Mouse (Mus musculus) hindbrain, embryonic 11.5 days (tissue): ENCODE results near the gene Fam71b. TPM values are rescaled to one million over a fixed set of nuclear protein-coding genes. Genes with fewer than 3 reads are reported as not detected.
"Not testable (repeated sequence)": the region's sequence is repeated elsewhere in the genome, so short reads cannot be mapped to it uniquely, and the experiment has no call there.

ENCODE experiments used
- ATAC-seq: fragments of 200-750 bp; cut with Nextera tagmentation; 2 replicates; pipeline ENCODE4 v1.8.0; 2017; ENCODE audit warnings: mild to moderate bottlenecking, moderate TSS enrichment, moderate library complexity; ENCODE audit not compliant: low FRiP score
- DNase-seq: peaks from one replicate; pipeline ENCODE4 v3.0.0-alpha.2; 2015; ENCODE audit warnings: low spot score
- H3K27ac ChIP-seq: fragments of 300-500 bp; sonication (generic); 2 replicates; pipeline ENCODE4 v1.5.1; 2014; ENCODE audit warnings: mild to moderate bottlenecking, low read depth, low read length
- H3K27me3 ChIP-seq: fragments of 300-500 bp; sonication (generic); 2 replicates; pipeline ENCODE4 v1.6.1; 2014; ENCODE audit warnings: mild to moderate bottlenecking, low read length, moderate library complexity, mixed read lengths; ENCODE audit not compliant: control insufficient read depth, insufficient read depth
- H3K36me3 ChIP-seq: fragments of 300-500 bp; sonication (generic); 2 replicates; pipeline ENCODE4 v1.6.1; 2014; ENCODE audit warnings: mild to moderate bottlenecking, low read length, moderate library complexity, mixed read lengths; ENCODE audit not compliant: control insufficient read depth, insufficient read depth
- H3K4me1 ChIP-seq: fragments of 300-500 bp; sonication (generic); replicated peaks from 2 replicates; pipeline ENCODE4 v1.6.1; 2014; ENCODE audit warnings: low read length, mixed read lengths; ENCODE audit not compliant: control insufficient read depth, insufficient read depth
- H3K4me2 ChIP-seq: fragments of 300-500 bp; sonication (generic); replicated peaks from 2 replicates; pipeline ENCODE4 v1.6.1; 2014; ENCODE audit warnings: mild to moderate bottlenecking, low read depth, low read length
- H3K4me3 ChIP-seq: fragments of 300-500 bp; sonication (generic); 2 replicates; pipeline ENCODE4 v1.5.1; 2014; ENCODE audit warnings: low read depth, low read length
- H3K9ac ChIP-seq: fragments of 300-500 bp; sonication (generic); 2 replicates; pipeline ENCODE4 v1.6.1; 2014; ENCODE audit warnings: low read depth, low read length
- H3K9me3 ChIP-seq: fragments of 300-500 bp; sonication (generic); 2 replicates; pipeline ENCODE4 v1.6.1; 2016; ENCODE audit warnings: low read length; ENCODE audit not compliant: control insufficient read depth
- WGBS: fragments of 180-500 bp; shearing (Covaris S2); extraction: QIAGEN DNeasy Blood & Tissue Kit; methylation state at CpG from one replicate; pipeline ENCODE4 v1.1.7; 2014; 5-methylcytosine and 5-hydroxymethylcytosine counted together
- polyA plus RNA-seq: library from polyadenylated mRNA; unstranded; fragments of >200 nt; fragmentation: Nextera tagmentation; extraction: Ambion mirVana; gene quantifications from 2 replicates; pipeline ENCODE4 v1.2.1, GENCODE M21; 2014

The Fam71b gene
- polyA plus RNA-seq, 1 experiment from 2014 or later, result not detected

DNA sequence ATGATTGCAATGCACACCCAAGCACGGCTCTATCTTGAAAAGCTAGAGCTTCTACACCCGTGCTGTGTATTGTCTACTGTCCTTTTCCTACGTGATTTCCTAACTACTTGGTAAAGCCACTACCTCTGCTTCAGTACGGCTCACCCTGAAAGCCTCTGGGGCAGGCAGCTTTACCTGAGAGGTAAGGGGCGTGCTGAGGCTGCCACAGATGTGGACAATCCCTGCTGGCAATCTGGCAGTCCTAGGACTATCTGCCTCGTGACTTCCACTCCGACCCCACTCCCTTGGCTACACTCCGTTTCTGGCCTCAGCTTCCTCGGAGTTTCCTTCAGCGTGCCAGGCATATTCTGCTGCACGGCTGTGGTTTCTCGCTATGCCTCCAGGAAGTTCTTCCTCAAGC is 5.2 kb downstream of the Fam71b start:
- Histone ChIP-seq H3K27me3 (no peaks in the 10 kb centered on the region), H3K4me3 (no peak overlapping the region), H3K9ac (no peak overlapping the region), H3K4me2 (no peak overlapping the region), H3K36me3 (no peaks in the 10 kb centered on the region), H3K27ac (no peak overlapping the region), H3K4me1 (no peaks in the 10 kb centered on the region), H3K9me3 (no peaks in the 10 kb centered on the region)
- ATAC-seq (no peak), DNase-seq (no peak)
- 81% methylated on average over 12 of the region's 12 CpGs for WGBS

DNA sequence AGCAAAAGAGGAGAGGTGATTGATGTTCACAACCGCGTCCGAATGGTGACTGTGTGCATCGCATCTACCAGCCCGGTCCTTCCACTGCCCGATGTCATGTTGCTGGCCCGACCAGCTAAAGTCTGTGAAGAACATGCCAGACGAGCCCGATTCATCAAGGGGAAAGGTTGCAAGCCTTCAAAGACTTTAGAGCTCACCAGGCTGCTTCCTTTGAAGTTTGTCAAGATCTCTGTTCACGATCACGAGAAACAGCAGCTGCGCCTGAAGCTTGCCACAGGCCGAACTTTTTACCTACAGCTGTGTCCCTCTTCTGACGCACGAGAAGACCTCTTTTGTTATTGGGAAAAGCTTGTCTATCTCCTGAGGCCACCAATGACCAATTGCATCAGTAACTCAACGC is 8.6 kb downstream of the Fam71b start:
- 86% methylated on average over 16 of the region's 16 CpGs for WGBS
- ATAC-seq (no peak), DNase-seq (no peak)
- Histone ChIP-seq H3K36me3 (no peaks in the 10 kb centered on the region), H3K9me3 (no peaks in the 10 kb centered on the region), H3K4me2 (no peak overlapping the region), H3K27ac (no peak overlapping the region), H3K4me1 (no peaks in the 10 kb centered on the region), H3K27me3 (no peaks in the 10 kb centered on the region), H3K4me3 (no peak overlapping the region), H3K9ac (no peak overlapping the region)

DNA sequence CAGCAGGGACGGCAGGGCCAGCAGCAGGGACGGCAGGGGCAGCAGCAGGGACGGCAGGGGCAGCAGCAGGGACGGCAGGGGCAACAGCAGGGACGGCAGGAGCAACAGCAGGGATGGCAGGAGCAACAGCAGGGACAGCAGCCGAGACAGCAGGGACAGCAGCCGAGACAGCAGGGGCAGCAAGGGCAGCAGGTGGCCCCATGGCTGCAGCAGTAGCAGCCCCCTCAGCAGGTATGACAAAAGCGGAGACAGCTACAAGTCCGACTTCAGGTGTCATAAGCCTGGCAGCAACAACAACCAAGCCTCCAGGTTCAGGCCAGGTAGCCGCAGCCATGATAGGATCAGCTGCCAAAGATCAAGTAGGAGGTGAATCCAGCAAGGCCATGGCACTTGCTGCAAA is 10.4 kb downstream of the Fam71b start:
- no peak overlapping the region for H3K27ac ChIP-seq
- H3K36me3 ChIP-seq, result no peaks in the 10 kb centered on the region
- H3K9me3 ChIP-seq, result no peaks in the 10 kb centered on the region
- WGBS, result 31% methylated on average over 10 of the region's 10 CpGs
- no peak for DNase-seq
- H3K4me1 ChIP-seq, result no peaks in the 10 kb centered on the region
- no peak overlapping the region for H3K4me3 ChIP-seq
- no peaks in the 10 kb centered on the region for H3K27me3 ChIP-seq
- H3K4me2 ChIP-seq, result no peak overlapping the region; the same call in 1 of the 2 replicates
- no peak for ATAC-seq
- no peak overlapping the region for H3K9ac ChIP-seq

GRCm38 (mm10) chr11:46410018-46410563 is 13.7 kb downstream of the Fam71b start:
- no peak overlapping the region for H3K4me2 ChIP-seq
- no peaks in the 10 kb centered on the region for H3K36me3 ChIP-seq
- no peak overlapping the region for H3K9ac ChIP-seq
- DNase-seq (no peak), ATAC-seq (no peak)
- 47% methylated on average over 2 of the region's 2 CpGs for WGBS
- H3K4me1 ChIP-seq, result no peaks in the 10 kb centered on the region
- no peak overlapping the region for H3K27ac ChIP-seq
- H3K27me3 ChIP-seq, result no peaks in the 10 kb centered on the region
- H3K4me3 ChIP-seq, result no peak overlapping the region
- no peaks in the 10 kb centered on the region for H3K9me3 ChIP-seq

DNA sequence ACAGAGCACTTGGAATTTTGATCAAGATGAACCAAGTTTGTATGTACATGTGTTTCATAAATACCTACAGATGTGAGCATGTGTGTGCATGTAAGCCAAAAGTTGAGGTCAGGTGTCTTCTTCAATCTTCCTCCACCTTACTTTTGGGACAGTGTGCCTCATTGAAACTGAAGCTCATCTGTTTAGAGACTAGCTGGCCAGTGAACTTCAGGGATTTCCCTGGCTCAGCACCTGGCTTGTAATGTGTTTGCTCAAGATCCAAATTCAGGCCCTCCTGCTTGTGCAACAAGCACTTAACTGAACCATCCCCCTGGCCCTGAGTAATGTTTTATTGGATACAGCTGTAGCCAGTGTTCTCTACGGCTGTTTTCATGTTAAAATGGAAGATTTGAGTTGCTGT is 22.1 kb downstream of the Fam71b start:
- Histone ChIP-seq H3K27me3 (no peaks in the 10 kb centered on the region), H3K27ac (no peak overlapping the region), H3K4me2 (no peak overlapping the region), H3K4me3 (no peak overlapping the region), H3K4me1 (no peaks in the 10 kb centered on the region), H3K9ac (no peak overlapping the region), H3K9me3 (no peaks in the 10 kb centered on the region), H3K36me3 (no peaks in the 10 kb centered on the region)
- ATAC-seq (no peak), DNase-seq (no peak)
- 73% methylated on average over 1 of the region's 1 CpGs for WGBS

- Histone ChIP-seq H3K9me3 (no peaks in the 10 kb centered on the region), H3K4me3 (no peak overlapping the region), H3K4me1 (no peaks in the 10 kb centered on the region), H3K27ac (no peak overlapping the region), H3K36me3 (no peaks in the 10 kb centered on the region), H3K27me3 (no peaks in the 10 kb centered on the region), H3K9ac (no peak overlapping the region), H3K4me2 (no peak overlapping the region)
- ATAC-seq (no peak), DNase-seq (no peak)
- WGBS, result 93% methylated on average over 5 of the region's 5 CpGs
These were observed 22.5 kb downstream of the Fam71b start for GRCm38 (mm10) chr11:46418860-46419259.

DNA sequence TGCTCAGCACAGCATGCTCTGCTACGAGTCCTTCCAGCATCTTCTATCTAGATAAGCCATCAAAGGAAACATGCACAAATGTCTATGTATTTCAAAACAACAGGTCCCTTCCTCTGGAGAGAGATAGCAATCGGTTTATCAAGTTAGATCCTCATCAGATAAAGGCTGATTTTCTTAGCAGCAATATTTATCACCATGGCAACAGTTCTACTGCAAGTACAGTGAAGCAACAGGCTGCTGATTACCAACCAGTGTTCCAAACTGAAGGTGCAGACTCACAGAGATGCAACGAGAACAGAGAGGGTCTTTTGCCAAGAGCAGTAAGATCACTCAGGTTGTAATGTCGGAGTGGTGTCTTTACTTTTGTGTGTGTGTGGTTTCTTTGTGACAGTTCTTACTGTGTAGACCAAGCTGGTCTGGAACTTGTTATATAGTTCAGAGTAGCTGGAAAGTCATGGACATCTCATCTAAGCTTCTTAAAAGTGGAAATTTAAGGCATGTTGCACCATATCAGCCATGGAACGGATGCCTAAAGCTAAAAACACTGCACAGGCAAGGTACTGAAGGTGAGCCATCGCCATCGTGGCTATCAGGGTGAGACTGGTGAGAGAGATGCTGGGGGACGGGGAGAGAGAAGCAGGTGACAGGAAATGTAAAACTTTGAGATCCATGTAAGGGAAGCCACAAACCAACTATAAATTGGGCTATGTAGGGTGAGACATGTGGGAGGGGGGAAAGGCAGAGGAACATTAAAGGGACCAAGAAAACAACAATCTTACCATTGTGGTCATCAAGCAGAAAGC is 24.9 kb downstream of the Fam71b start:
- Histone ChIP-seq H3K9ac (no peak overlapping the region), H3K4me2 (no peak overlapping the region), H3K4me3 (no peak overlapping the region), H3K27ac (no peak overlapping the region), H3K36me3 (no peaks in the 10 kb centered on the region), H3K27me3 (no peaks in the 10 kb centered on the region), H3K4me1 (no peaks in the 10 kb centered on the region), H3K9me3 (no peaks in the 10 kb centered on the region)
- ATAC-seq (no peak), DNase-seq (no peak)
- 88% methylated on average over 8 of the region's 8 CpGs for WGBS

DNA sequence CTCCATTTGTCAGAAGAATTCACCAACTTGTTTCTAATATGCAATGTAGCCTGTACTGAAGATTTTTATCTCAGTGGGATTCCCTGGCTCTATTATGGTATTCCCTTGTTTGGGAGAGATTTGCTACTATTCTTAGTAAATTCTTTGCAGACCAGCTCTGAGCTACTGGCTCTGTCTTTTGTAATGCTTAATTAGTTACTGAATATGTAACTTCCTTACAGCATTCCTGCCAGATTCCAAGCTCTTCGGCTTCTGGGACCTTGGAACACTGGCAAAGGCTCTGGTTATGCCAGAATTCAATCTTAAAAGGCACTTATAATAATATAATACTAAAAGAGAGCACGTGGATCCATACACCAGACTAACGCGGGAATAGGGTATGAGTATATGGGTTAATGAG is 31.8 kb downstream of the Fam71b start:
- H3K36me3 ChIP-seq, H3K9ac ChIP-seq, DNase-seq, H3K4me3 ChIP-seq, H3K27me3 ChIP-seq, H3K27ac ChIP-seq, H3K4me2 ChIP-seq, ATAC-seq, H3K9me3 ChIP-seq, H3K4me1 ChIP-seq: not testable (repeated sequence)
- WGBS, result 51% methylated on average over 4 of the region's 4 CpGs

- H3K4me3 ChIP-seq, result no peak overlapping the region
- no peak for ATAC-seq
- no peaks in the 10 kb centered on the region for H3K36me3 ChIP-seq
- H3K9ac ChIP-seq, result no peak overlapping the region
- H3K27me3 ChIP-seq, result no peaks in the 10 kb centered on the region
- no peaks in the 10 kb centered on the region for H3K4me1 ChIP-seq
- DNase-seq, result no peak
- H3K4me2 ChIP-seq, result no peak overlapping the region
- H3K9me3 ChIP-seq, result no peaks in the 10 kb centered on the region
- 95% methylated on average over 2 of the region's 2 CpGs for WGBS
- H3K27ac ChIP-seq, result no peak overlapping the region
These were observed 33.8 kb downstream of the Fam71b start for GRCm38 (mm10) chr11:46430123-46430522.
